In genomic region chr19:45997365-45997764, GRCm38 (mm10) we compare ENCODE assay signal across 1 mouse cellular context.
TF ChIP-seq lines count a peak whose summit lies in the region.

No protein-coding gene starts in this region.

TF ChIP-seq in CH12.LX, 34 proteins besides CTCF, POLR2A, EP300 and RAD21 (continued from another document):
- no peak for TF ChIP-seq JUND (conservative IDR thresholded peaks at IDR 0.05; ENCODE audit: low read depth, low read length)
- TF ChIP-seq CHD1 (IDR thresholded peaks at IDR 0.05; ENCODE audit: low read depth, low read length): no peak
- TF ChIP-seq HCFC1 (IDR thresholded peaks at IDR 0.05; ENCODE audit: low read depth, low read length): no peak
- no peak for TF ChIP-seq GABPA (IDR thresholded peaks at IDR 0.05; ENCODE audit: insufficient replicate concordance, low read depth, low read length)
- TF ChIP-seq MAFK (IDR thresholded peaks at IDR 0.05; ENCODE audit: insufficient replicate concordance, low read length): no peak
- no peak for TF ChIP-seq MEF2A (IDR thresholded peaks at IDR 0.05; ENCODE audit: borderline replicate concordance, low read depth, low read length)
- no peak for TF ChIP-seq USF1 (IDR thresholded peaks at IDR 0.05; ENCODE audit: low read depth, low read length)
- no peak for TF ChIP-seq JUN (IDR thresholded peaks at IDR 0.05; ENCODE audit: insufficient read depth, low read depth, low read length)
- no peak for TF ChIP-seq RCOR1 (conservative IDR thresholded peaks at IDR 0.05; ENCODE audit: low read depth, low read length)
- no peak for TF ChIP-seq E2F4 (IDR thresholded peaks at IDR 0.05; ENCODE audit: insufficient replicate concordance, low read depth, low read length)
- TF ChIP-seq TBP (conservative IDR thresholded peaks at IDR 0.05; ENCODE audit: low read depth, low read length): no peak
- TF ChIP-seq ELF1 (IDR thresholded peaks at IDR 0.05; ENCODE audit: low read depth, low read length): no peak
- TF ChIP-seq ETS1 (conservative IDR thresholded peaks at IDR 0.05; ENCODE audit: low read depth, low read length): no peak
- TF ChIP-seq SIN3A (IDR thresholded peaks at IDR 0.05; ENCODE audit: low read length): no peak
- TF ChIP-seq NRF1 (IDR thresholded peaks at IDR 0.05; ENCODE audit: low read depth, low read length): no peak
- no peak for TF ChIP-seq MYC (IDR thresholded peaks at IDR 0.05; ENCODE audit: low read depth, low read length)
- TF ChIP-seq KAT2A (IDR thresholded peaks at IDR 0.05; ENCODE audit: insufficient replicate concordance, low read length): no peak
- TF ChIP-seq ZC3H11A (IDR thresholded peaks at IDR 0.05; ENCODE audit: low read depth, low read length): no peak
TF ChIP-seq in CH12.LX: peak in this region for 0.
